Mouse (Mus musculus) retina, postnatal 7 days (tissue): ENCODE results near the gene Gm13283.
"Not testable (repeated sequence)": the region's sequence is repeated elsewhere in the genome, so short reads cannot be mapped to it uniquely, and the experiment has no call there.

Experiments used
- DNase-seq: peaks from one replicate; pipeline ENCODE4 v3.0.0-alpha.2; 2012; ENCODE audit warnings: low read depth, low spot score

The Gm13283 gene

DNA sequence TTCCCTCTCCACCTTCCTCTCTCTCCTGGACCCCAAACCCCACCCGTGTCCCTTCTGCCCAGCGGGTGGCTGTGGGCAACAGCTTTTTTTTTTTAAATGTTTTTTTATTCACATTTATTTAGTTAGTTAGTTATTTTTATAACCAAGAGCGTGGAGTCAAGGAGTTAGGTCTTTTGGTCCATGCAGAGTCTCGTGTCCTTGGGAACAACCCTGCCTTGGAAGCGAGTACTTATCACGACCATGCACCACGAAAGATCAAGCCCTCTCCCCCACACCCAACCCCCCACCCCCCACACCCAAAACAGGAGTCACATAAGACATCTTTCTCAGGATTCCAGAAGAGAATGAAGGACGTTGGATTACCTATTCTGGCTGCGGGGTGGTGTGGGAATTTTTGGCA, 2.4 kb downstream of the Gm13283 start:
- not testable (repeated sequence) for DNase-seq

DNA sequence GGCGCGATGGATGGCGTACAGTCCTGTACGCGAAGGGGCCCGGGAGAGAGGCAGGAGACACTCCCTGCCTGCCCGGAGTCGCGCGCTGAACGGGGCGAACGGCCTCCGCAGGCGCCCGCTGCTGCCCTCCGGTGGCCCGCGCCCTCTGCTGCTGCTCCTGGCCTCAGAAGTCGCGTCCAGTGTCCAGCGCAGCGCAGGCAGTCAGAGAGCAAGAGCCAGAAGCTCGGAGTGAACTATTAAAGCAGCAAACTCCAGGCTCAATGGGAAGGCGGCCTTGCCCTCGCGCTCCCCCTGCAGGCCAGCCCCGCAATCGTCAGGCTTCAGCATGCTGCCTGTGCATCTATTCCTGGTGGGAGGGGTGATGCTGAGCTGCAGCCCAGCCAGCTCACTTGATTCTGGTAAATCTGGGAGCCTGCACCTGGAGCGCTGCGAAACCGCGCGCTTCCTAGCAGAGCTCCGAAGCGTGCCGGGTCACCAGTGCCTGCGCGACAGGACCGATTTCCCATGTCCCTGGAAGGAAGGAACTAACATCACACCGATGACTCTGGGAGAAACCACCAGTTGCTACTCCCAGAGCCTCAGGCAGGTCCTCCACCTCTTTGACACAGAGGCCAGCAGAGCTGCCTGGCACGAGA, 3.6 kb downstream of the Gm13283 start:
- DNase-seq, result peak; percentile 43

DNA sequence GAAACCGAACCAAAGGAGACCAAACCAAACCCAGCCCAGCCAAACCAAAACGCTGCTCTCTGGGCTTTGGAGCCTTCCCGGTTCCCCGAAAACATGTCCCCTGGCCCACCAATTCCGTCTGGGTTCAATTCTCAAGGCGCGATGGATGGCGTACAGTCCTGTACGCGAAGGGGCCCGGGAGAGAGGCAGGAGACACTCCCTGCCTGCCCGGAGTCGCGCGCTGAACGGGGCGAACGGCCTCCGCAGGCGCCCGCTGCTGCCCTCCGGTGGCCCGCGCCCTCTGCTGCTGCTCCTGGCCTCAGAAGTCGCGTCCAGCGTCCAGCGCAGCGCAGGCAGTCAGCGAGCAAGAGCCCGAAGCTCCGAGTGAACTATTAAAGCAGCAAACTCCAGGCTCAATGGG, 13.6 kb downstream of the Gm13283 start, which contains the start of gene Gm13290:
Gene Gm13290 (plus strand): TSS at position 301 of the 400 bp plus-strand sequence.
- DNase-seq, result not testable (repeated sequence)

GRCm38 (mm10) chr4:88776622-88777021, 16.7 kb downstream of the Gm13283 start, which contains the start of gene Gm13289:
Gm13289 (plus strand) TSS chr4:88776922.
- DNase-seq, result not testable (repeated sequence)

- not testable (repeated sequence) for DNase-seq
Observed at GRCm38 (mm10) chr4:88779550-88779949, 19.6 kb downstream of the Gm13283 start, which contains the start of gene Gm13272. Gm13272 (plus strand) TSS chr4:88779850.

DNA sequence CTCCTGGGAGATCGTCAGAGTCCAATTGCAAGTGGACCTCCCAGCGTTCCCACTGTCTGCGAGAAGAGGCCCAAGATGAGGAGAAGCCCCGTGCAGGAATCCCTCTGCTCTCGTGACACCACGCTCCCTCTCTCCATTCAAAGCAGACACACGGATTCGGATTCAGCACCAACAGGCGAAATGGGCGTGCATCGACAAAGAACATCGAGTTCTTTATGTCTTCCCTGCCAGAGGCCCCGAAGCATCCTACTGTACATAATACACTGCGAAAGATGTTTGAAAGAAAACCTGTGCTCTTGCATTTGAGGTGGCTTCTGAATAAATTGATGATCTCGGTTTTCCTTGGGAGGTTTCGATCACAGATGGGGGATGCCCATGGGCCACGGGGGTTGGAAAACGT, 20.4 kb downstream of the Gm13283 start:
- DNase-seq, result not testable (repeated sequence)

DNA sequence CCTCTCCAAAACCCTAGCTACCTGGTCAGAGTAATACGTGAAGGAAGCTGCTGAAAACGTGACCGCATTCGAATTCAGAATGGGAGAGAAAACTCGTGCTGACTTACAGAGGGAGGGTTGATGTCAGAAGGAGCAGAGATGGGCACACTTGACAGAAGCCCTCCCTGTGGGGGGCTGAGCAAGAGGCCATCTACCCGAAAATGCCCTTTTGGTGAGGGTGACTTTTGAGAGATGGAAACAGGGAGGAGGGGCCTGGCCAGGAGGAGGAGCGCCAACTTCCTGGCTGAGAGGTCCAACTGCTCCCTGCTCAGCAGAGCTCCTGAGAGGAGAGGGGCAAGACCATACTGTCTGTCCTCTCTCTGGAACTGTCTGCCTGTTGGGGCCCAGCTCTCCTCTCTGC, 21.9 kb downstream of the Gm13283 start, which contains the start of gene Ifnz:
Gene Ifnz (plus strand): TSS at position 301 of the 400 bp plus-strand sequence.
- DNase-seq, result not testable (repeated sequence)

DNA sequence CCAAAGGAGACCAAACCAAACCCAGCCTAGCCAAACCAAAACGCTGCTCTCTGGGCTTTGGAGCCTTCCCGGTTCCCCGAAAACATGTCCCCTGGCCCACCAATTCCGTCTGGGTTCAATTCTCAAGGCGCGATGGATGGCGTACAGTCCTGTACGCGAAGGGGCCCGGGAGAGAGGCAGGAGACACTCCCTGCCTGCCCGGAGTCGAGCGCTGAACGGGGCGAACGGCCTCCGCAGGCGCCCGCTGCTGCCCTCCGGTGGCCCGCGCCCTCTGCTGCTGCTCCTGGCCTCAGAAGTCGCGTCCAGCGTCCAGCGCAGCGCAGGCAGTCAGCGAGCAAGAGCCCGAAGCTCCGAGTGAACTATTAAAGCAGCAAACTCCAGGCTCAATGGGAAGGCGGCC, 22.4 kb downstream of the Gm13283 start:
- DNase-seq, result not testable (repeated sequence)

GRCm38 (mm10) chr4:88785409-88785808, 25.5 kb downstream of the Gm13283 start, which contains the start of gene Gm13276:
Gm13276 (plus strand) TSS chr4:88785709.
- not testable (repeated sequence) for DNase-seq

DNA sequence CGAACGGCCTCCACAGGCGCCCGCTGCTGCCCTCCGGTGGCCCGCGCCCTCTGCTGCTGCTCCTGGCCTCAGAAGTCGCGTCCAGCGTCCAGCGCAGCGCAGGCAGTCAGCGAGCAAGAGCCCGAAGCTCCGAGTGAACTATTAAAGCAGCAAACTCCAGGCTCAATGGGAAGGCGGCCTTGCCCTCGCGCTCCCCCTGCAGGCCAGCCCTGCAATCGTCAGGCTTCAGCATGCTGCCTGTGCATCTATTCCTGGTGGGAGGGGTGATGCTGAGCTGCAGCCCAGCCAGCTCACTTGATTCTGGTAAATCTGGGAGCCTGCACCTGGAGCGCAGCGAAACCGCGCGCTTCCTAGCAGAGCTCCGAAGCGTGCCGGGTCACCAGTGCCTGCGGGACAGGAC, 28.5 kb downstream of the Gm13283 start, which contains the start of gene Gm13277:
Gene Gm13277 (plus strand): TSS at position 231 of the 400 bp plus-strand sequence.
- DNase-seq, result not testable (repeated sequence)

DNA sequence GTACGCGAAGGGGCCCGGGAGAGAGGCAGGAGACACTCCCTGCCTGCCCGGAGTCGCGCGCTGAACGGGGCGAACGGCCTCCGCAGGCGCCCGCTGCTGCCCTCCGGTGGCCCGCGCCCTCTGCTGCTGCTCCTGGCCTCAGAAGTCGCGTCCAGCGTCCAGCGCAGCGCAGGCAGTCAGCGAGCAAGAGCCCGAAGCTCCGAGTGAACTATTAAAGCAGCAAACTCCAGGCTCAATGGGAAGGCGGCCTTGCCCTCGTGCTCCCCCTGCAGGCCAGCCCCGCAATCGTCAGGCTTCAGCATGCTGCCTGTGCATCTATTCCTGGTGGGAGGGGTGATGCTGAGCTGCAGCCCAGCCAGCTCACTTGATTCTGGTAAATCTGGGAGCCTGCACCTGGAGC, 31.3 kb downstream of the Gm13283 start, which contains the start of gene Gm13278:
Gene Gm13278 (plus strand): TSS at position 301 of the 400 bp plus-strand sequence.
- DNase-seq, result not testable (repeated sequence)

DNA sequence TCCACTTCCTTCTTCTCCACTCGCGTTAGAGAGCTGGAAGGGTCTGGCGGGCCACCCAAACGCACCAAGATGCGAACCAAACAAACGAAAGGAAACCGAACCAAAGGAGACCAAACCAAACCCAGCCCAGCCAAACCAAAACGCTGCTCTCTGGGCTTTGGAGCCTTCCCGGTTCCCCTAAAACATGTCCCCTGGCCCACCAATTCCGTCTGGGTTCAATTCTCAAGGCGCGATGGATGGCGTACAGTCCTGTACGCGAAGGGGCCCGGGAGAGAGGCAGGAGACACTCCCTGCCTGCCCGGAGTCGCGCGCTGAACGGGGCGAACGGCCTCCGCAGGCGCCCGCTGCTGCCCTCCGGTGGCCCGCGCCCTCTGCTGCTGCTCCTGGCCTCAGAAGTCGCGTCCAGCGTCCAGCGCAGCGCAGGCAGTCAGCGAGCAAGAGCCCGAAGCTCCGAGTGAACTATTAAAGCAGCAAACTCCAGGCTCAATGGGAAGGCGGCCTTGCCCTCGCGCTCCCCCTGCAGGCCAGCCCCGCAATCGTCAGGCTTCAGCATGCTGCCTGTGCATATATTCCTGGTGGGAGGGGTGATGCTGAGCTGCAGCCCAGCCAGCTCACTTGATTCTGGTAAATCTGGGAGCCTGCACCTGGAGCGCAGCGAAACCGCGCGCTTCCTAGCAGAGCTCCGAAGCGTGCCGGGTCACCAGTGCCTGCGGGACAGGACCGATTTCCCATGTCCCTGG, 34.2 kb downstream of the Gm13283 start, which contains the start of gene Gm13275:
Gene Gm13275 (plus strand): TSS at position 552 of the 740 bp plus-strand sequence.
- DNase-seq, result not testable (repeated sequence)

- DNase-seq, result not testable (repeated sequence)
Observed at GRCm38 (mm10) chr4:88797097-88797496, 37.2 kb downstream of the Gm13283 start, which contains the start of gene Gm13279. Gm13279 (plus strand) TSS chr4:88797397.

DNA sequence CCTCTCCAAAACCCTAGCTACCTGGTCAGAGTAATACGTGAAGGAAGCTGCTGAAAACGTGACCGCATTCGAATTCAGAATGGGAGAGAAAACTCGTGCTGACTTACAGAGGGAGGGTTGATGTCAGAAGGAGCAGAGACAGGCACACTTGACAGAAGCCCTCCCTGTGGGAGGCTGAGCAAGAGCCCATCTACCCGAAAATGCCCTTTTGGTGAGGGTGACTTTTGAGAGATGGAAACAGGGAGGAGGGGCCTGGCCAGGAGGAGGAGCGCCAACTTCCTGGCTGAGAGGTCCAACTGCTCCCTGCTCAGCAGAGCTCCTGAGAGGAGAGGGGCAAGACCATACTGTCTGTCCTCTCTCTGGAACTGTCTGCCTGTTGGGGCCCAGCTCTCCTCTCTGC, 39.4 kb downstream of the Gm13283 start, which contains the start of gene Gm13285:
Gene Gm13285 (plus strand): TSS at position 301 of the 400 bp plus-strand sequence.
- not testable (repeated sequence) for DNase-seq

DNA sequence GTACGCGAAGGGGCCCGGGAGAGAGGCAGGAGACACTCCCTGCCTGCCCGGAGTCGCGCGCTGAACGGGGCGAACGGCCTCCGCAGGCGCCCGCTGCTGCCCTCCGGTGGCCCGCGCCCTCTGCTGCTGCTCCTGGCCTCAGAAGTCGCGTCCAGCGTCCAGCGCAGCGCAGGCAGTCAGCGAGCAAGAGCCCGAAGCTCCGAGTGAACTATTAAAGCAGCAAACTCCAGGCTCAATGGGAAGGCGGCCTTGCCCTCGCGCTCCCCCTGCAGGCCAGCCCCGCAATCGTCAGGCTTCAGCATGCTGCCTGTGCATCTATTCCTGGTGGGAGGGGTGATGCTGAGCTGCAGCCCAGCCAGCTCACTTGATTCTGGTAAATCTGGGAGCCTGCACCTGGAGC, 43.0 kb downstream of the Gm13283 start, which contains the start of gene Gm13287:
Gene Gm13287 (plus strand): TSS at position 301 of the 400 bp plus-strand sequence.
- not testable (repeated sequence) for DNase-seq

DNA sequence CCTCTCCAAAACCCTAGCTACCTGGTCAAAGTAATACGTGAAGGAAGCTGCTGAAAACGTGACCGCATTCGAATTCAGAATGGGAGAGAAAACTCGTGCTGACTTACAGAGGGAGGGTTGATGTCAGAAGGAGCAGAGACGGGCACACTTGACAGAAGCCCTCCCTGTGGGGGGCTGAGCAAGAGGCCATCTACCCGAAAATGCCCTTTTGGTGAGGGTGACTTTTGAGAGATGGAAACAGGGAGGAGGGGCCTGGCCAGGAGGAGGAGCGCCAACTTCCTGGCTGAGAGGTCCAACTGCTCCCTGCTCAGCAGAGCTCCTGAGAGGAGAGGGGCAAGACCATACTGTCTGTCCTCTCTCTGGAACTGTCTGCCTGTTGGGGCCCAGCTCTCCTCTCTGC, 45.3 kb downstream of the Gm13283 start, which contains the start of gene Gm13288:
Gene Gm13288 (plus strand): TSS at position 301 of the 400 bp plus-strand sequence.
- not testable (repeated sequence) for DNase-seq

DNA sequence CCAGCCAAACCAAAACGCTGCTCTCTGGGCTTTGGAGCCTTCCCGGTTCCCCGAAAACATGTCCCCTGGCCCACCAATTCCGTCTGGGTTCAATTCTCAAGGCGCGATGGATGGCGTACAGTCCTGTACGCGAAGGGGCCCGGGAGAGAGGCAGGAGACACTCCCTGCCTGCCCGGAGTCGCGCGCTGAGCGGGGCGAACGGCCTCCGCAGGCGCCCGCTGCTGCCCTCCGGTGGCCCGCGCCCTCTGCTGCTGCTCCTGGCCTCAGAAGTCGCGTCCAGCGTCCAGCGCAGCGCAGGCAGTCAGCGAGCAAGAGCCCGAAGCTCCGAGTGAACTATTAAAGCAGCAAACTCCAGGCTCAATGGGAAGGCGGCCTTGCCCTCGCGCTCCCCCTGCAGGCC, 45.8 kb downstream of the Gm13283 start:
- DNase-seq, result not testable (repeated sequence)
